Mouse (Mus musculus): Measurements from ENCODE around the gene Nol6. TPM values are rescaled to one million over a fixed set of nuclear protein-coding genes. Genes with fewer than 3 reads are reported as not detected.

The Nol6 gene
- total RNA-seq, 2 experiments from 2014 or later, result 22.2 to 24.9 TPM

- DNase-seq, result peak; percentile 72
Measured at GRCm38 (mm10) chr4:41118706-41119292, 5.5 kb downstream of the Nol6 start.

GRCm38 (mm10) chr4:41116817-41117216 lies 7.4 kb downstream of the Nol6 start:
- DNase-seq, result no peak

- DNase-seq, result no peak
Measured at GRCm38 (mm10) chr4:41115793-41116192, 8.5 kb downstream of the Nol6 start.

GRCm38 (mm10) chr4:41115074-41115473 lies 9.2 kb downstream of the Nol6 start:
- no peak for DNase-seq

GRCm38 (mm10) chr4:41114358-41115070 lies 9.7 kb downstream of the Nol6 start:
- no peak for DNase-seq

- DNase-seq, result no peak
Measured at GRCm38 (mm10) chr4:41108717-41109425, 15.4 kb downstream of the Nol6 start.

GRCm38 (mm10) chr4:41107440-41107839 lies 16.8 kb downstream of the Nol6 start:
- DNase-seq, result no peak

GRCm38 (mm10) chr4:41102901-41103300 lies 21.4 kb downstream of the Nol6 start:
- DNase-seq, result no peak

- no peak for DNase-seq
Measured at GRCm38 (mm10) chr4:41100986-41101385, 23.3 kb downstream of the Nol6 start.

GRCm38 (mm10) chr4:41098577-41098951 lies 25.7 kb downstream of the Nol6 start:
- no peak for DNase-seq

- peak; percentile 40 for DNase-seq
Measured at GRCm38 (mm10) chr4:41097871-41098576, 26.2 kb downstream of the Nol6 start, which contains the start of gene Aqp3. TSS of gene Aqp3 (minus strand) at chr4:41098183.

- no peak for DNase-seq
Measured at GRCm38 (mm10) chr4:41097381-41097780, 26.9 kb downstream of the Nol6 start.

GRCm38 (mm10) chr4:41096794-41097193 lies 27.5 kb downstream of the Nol6 start:
- no peak for DNase-seq

GRCm38 (mm10) chr4:41096169-41096568 lies 28.1 kb downstream of the Nol6 start:
- no peak for DNase-seq

GRCm38 (mm10) chr4:41094361-41094760 lies 29.9 kb downstream of the Nol6 start:
- DNase-seq, result peak; percentile 69

GRCm38 (mm10) chr4:41092958-41093357 lies 31.3 kb downstream of the Nol6 start:
- DNase-seq, result no peak

GRCm38 (mm10) chr4:41091391-41091790 lies 32.9 kb downstream of the Nol6 start:
- DNase-seq, result no peak

GRCm38 (mm10) chr4:41089705-41090104 lies 34.5 kb downstream of the Nol6 start:
- no peak for DNase-seq

- DNase-seq, result no peak
Measured at GRCm38 (mm10) chr4:41089189-41089588, 35.1 kb downstream of the Nol6 start.

- no peak for DNase-seq
Measured at GRCm38 (mm10) chr4:41087459-41088298, 36.6 kb downstream of the Nol6 start.

- DNase-seq, result no peak
Measured at GRCm38 (mm10) chr4:41086947-41087346, 37.3 kb downstream of the Nol6 start.

GRCm38 (mm10) chr4:41084819-41085218 lies 39.4 kb downstream of the Nol6 start:
- DNase-seq, result no peak

Measured in heart, postnatal 4 days (tissue).